Mouse (Mus musculus) heart, postnatal 0 days (tissue): ENCODE results near the gene Rsph10b.

Source experiments
- CTCF ChIP-seq: IDR thresholded peaks from 2 replicates; pipeline ENCODE4 v1.5.1; 2016; ENCODE audit warnings: antibody characterized with exemption, control low read depth, low read depth
- EP300 ChIP-seq: IDR thresholded peaks from 2 replicates; pipeline ENCODE4 v1.6.1; 2016; ENCODE audit warnings: antibody characterized with exemption, low read depth

DNA sequence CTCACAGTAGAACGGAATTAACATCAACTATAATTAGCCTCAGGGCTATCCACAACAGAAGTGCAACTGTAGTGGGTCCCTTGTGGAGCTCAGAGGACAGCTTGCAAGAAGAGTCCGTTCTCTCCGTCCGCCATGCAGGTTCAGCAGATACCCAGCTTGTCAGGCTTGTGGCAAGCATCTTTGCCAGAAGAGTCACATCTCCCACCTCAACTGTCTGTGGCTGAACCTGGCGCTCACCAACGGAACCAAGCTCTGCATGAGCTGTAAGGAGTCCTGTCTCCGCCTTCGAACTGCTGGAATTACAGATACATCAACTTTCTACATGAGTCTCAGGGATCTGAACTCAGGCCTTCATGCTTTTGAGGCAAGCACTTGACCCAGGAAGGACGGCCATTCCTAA lies 3.3 kb downstream of the Rsph10b start:
- TF ChIP-seq CTCF (no peak), EP300 (no peak)
